Mouse (Mus musculus) CH12.LX (cell line): Measurements from ENCODE around the gene Srd5a3.

Source experiments
- CTCF ChIP-seq, 2 experiments: IDR thresholded peaks in 1 of 2; conservative IDR thresholded peaks in 1 of 2; 2 replicates each; pipeline ENCODE4 v1.5.1; 2011 to 2012; ENCODE audit warnings: low read depth in 2 of 2, low read length in 2 of 2, improper control_type of control experiment in 1 of 2, inconsistent platforms in 1 of 2, mild to moderate bottlenecking in 1 of 2, moderate library complexity in 1 of 2
- EP300 ChIP-seq: IDR thresholded peaks from 2 replicates; pipeline ENCODE4 v1.6.1; 2011; ENCODE audit warnings: low read length, improper control_type of control experiment
- IRF4 ChIP-seq: IDR thresholded peaks from 2 replicates; pipeline ENCODE4 v1.6.1; 2014; ENCODE audit warnings: low read depth, mild to moderate bottlenecking, inconsistent platforms, low read length, improper control_type of control experiment
- JUND ChIP-seq: conservative IDR thresholded peaks from 2 replicates; pipeline ENCODE4 v1.6.1; 2011; ENCODE audit warnings: low read depth, low read length, improper control_type of control experiment
- MAFK ChIP-seq: IDR thresholded peaks from 2 replicates; pipeline ENCODE4 v1.6.1; 2011; ENCODE audit warnings: low read length, improper control_type of control experiment; ENCODE audit not compliant: insufficient replicate concordance
- MAX ChIP-seq: IDR thresholded peaks from 2 replicates; pipeline ENCODE4 v1.6.1; 2011; ENCODE audit warnings: low read length, improper control_type of control experiment
- POLR2A ChIP-seq: IDR thresholded peaks from 2 replicates; pipeline ENCODE4 v1.6.1; 2011; ENCODE audit warnings: low read depth, mild to moderate bottlenecking, improper control_type of control experiment, low read length
- SMC3 ChIP-seq: IDR thresholded peaks from 2 replicates; pipeline ENCODE4 v1.6.1; 2011; ENCODE audit warnings: low read depth, low read length, improper control_type of control experiment
- USF1 ChIP-seq: IDR thresholded peaks from 2 replicates; pipeline ENCODE4 v1.6.1; 2014; ENCODE audit warnings: low read depth, mild to moderate bottlenecking, inconsistent platforms, low read length, improper control_type of control experiment
- ZKSCAN1 ChIP-seq: IDR thresholded peaks from 2 replicates; pipeline ENCODE4 v1.6.1; 2012; ENCODE audit warnings: low read depth, inconsistent platforms, low read length, improper control_type of control experiment, borderline replicate concordance

- no peak for TF ChIP-seq POLR2A
- TF ChIP-seq EP300 = no peak
- no peak for TF ChIP-seq MAX
- no peak for TF ChIP-seq SMC3
- TF ChIP-seq USF1 = no peak
- no peak for TF ChIP-seq MAFK
- TF ChIP-seq ZKSCAN1 = no peak
- TF ChIP-seq CTCF (conservative IDR thresholded peaks at IDR 0.05 in 1 of 2, IDR thresholded peaks at IDR 0.05 in 1 of 2; ENCODE audit: low read depth in 2 of 2, low read length in 2 of 2) = no peak
- TF ChIP-seq JUND = no peak
- TF ChIP-seq IRF4 = no peak
These were observed 36.3 kb downstream of the Srd5a3 start for GRCm38 (mm10) chr5:76176411-76176810.
